Mouse (Mus musculus) c-Kit-positive CD71-positive TER-119-negative erythroid progenitor cells, embryonic 14.5 days (primary cell): Measurements from ENCODE around the gene Hdac11.
"Not testable (repeated sequence)": the region's sequence is repeated elsewhere in the genome, so short reads cannot be mapped to it uniquely, and the experiment has no call there.

Source experiments
- DNase-seq: peaks from one replicate; pipeline ENCODE4 v3.0.0-alpha.2; 2013; ENCODE audit warnings: low read depth

Gene Hdac11

GRCm38 (mm10) chr6:91156554-91157236 is at the start of gene Hdac11:
Gene Hdac11, plus strand, starts transcription at chr6:91156665.
- peak; percentile 86 for DNase-seq

DNA sequence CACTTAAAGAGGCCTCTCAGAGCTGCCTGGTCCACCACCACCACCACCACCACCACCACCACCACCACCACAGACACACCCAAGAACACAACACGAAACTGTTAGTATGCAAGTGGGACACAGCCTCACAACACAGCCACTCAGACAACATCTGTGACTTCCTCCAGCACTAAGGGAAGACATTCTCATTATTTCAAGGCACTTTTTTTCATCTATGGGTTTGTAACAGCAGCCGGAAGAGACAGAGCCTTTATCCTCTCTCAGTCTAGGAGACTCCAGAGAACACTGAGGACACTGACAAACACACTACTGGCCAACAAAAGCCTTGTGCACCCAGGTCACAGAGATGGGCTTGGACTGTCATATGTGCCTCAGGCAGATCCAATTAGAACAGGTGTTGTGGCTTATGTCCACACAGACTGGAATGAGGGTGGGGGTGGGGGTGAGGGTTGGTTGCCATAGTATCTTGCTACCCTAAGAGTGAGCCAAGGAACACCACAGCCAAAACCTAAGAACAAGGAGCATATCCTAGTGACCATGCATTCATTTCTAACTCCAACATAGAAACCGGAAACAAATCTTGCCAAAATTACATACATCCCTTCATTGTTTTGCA is 48.1 kb upstream of the Hdac11 start:
- DNase-seq = no peak

DNA sequence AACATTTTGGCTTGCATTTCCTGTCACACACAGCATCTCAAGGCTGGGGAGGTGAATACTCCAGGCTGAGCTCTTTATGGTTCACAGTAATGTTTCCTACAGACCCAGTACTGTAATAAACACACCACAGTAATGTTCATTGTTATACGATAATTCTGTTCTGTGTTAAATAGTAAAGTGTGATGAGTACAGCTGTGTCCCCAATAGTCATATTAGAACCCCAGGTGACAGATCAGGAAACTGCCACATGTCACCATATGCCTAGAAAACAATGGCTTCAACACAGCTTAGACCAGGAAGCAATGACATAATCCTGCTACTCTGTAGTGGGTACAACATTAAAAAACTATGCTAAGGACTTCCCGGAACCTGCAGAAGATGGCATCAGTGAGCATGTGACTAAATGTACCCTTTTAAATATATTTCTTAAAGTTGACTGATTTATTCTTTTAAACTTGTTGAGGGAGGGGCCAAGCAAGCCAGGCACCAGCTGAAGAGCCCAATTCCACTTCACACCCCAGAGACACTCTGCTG is 47.5 kb upstream of the Hdac11 start:
- DNase-seq = no peak

DNA sequence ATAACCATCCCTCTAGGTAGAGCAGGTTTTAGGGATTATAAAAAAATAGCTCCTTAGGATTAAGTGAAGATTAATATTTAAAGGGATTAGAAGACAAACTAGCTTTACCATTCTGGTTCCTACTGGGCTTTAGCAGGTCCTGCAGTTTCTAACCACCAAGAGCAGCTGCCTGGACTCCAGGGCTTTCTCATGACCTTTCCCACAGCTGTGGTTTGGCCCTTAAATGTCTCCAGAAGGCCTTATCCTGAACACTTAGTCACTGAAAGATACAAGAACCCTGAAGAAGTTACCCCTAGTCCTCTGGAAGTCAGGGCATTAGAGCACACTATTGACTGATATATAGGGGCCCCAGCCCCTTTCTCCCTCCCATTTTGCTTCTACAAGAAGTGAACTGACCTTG is 47.0 kb upstream of the Hdac11 start:
- DNase-seq = no peak

DNA sequence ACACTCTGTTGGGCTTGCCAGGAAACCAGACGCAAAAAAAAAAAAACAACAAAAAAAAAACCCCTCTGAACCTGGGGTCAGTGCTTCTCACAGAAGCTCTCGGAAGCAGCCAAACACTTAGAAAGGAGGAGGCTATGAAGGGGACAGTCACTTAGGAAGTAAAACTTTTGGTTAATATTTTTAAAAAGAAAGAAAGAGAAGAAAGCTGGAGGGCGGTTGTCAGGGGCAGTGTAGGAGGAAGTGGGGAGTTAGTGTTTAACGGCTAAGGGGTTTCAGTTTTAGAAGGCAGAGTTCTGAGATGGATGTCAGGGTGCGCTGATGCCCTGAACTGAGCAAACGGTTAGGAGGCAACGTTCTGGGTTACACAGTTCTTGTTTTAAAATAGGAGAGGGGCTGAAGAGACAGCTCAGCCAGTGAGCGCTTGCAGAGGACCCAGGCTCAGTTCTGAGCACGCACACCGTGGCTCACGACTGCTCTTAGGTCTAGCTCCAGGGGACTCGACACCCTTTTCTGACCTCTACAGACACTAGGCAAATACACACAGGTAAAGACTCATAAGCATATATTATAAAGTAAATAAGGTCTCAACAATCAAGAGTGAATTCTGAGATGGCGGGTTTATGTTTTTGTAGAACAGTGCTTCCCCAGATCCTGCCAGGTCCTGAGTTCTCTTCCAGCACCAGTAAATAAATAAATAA is 46.0 kb upstream of the Hdac11 start:
- DNase-seq = no peak

DNA sequence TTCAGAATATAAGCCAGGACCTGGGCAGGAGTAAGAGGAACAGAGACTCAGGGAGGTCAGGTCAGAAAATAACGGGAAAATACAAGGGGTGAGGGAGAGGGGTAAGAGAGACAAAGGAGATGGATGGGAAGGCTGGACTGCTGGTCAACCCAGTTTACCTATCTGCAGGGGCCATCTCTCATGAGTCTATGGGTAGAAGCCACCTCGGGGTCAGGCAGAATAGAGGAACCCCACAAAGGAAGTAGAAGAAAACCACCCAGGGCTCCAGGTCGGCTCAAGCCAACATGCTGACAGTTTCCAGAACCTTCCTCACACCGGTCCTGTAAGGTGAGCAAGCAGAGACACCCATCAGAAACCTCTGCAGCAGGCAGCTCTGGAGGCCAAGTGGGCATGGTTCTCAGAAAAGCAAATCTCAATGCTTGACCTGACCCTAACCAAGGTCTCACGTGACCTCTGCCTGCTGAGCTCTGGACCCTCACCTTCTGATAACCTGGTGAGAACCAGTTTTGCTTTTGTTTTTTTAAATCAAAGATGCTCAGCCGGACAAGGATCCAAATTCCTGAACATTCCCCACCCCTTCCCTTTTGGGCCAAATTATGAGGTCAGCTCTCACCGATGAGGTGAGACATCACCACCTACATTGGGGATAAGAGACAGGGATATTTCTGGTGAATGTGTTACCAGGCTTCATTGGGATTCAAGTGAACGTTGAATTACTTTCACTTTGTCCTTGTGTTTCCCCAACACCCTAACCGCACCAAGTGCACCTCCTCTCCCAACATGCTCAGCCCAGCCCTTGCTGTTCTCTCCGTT is 45.1 kb upstream of the Hdac11 start:
- DNase-seq = no peak

- DNase-seq = no peak
Observed at GRCm38 (mm10) chr6:91111954-91112252, 44.6 kb upstream of the Hdac11 start.

DNA sequence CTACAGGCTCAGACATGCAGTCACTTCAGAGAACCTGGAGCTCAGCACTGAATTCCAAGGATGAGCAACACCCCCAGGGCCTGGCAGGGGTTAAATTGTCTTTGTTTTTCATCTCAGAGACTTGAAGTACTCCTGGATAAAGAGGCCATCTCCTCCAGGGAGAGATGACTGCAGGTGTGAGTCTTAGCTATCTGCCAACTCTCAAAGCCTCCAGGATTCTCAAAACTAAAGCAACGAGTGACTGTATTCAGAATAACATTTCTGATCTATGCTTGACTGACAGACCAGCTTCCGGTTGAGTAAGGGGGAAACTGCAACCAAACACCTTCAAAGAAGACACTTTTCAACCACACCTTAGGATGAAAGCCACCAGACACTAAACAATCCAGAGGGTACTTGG is 41.7 kb upstream of the Hdac11 start:
- no peak for DNase-seq

DNA sequence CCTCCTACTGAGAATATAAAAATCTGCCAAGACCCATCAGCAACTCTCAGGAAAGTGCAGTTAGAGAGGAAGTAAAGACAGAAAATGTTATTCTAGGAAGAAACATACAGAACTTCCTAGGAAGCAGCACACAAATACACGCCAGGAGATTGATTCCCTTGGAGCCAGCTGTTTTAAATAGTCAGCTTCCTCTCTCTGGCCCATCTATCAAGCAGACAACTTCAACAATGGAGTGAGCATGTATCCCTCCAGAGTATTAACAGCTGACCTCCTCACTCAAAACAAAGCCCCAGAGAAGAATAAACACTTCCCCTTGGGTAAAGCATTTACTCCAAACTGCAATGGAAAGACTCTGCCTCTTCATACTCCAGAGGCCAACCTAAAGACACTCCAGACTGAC is 41.3 kb upstream of the Hdac11 start:
- no peak for DNase-seq

- peak; percentile 50 for DNase-seq
Observed at GRCm38 (mm10) chr6:91115863-91116243, 40.6 kb upstream of the Hdac11 start.

GRCm38 (mm10) chr6:91116244-91117145 is 40.0 kb upstream of the Hdac11 start, which contains the start of gene Nup210:
Gene Nup210, minus strand, starts transcription at chr6:91116829.
- DNase-seq = peak; percentile 73

DNA sequence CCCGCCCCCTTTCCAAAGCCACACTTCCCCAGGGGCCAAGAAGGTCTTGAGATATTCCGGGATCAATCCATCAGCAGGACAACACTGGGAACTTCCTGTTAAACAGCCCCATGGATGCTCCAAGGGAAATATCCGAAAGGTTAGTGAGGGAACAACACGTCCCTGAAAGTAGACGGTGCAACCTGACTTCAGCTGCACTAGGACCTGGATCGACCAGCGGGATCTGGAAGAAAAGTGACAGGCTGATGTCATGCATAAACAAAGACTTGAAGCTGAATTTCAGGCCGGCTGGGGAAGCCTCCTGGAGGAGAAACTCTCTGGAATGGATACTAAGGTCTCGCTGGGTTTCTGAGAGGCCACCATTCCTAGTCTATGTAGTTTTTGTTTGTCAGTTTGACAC is 39.3 kb upstream of the Hdac11 start:
- no peak for DNase-seq

DNA sequence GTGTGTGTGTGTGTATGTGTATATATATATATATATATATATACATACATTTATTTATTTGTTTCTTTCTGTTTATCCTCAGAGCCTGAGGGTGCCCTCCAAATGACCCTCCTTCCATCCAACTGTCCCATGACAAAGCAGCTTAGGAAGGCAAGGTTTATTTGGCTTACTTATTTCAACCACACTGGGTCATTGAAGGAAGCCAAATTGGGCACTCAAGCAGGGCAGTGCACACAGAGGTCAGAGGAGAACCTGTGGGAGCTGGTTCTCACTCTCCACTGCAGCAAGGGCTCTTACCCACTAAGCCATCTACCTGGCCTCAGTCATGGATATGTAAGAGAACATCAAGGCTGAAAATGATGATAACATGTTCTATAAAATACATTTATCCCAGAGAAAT is 37.9 kb upstream of the Hdac11 start:
- no peak for DNase-seq

- no peak for DNase-seq
Observed at GRCm38 (mm10) chr6:91120206-91120605, 36.3 kb upstream of the Hdac11 start.

DNA sequence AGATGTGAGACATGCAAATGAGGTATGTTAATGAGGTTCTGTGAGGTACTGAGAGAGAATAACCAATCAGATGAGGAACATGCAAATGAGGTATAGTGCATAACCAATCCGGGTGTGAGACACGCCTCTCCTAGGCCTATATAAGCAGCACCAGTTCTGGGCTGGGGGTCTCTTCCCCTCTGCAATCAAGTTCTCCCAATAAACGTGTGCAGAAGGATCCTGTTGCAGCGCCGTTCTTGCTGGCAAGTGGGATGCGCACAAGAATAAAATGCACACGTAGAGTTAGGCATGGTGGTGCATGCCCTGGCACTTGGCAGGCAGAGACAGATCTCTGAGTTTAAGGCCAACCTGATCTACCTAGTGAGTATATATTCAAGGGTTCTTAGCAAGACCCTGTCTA is 35.4 kb upstream of the Hdac11 start:
- not testable (repeated sequence) for DNase-seq

DNA sequence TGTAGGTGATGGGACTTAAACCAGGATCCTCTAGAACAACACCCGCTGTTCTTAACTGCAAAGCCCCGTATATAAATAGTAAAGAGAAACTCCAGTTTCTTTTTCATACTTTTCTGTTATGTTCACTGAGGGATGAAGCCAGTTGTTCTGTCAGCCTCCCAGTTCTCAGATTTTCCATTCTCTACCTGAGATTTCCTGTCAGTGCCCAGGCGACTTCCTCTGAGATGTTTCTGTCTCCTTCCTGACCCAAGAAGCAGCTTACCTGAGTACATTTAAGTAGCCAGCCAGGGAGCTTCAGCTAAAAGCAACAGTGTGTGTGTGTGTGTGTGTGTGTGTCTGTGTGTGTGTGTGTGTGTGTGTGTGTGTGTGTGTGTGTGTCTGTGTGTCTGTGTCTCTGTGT is 33.0 kb upstream of the Hdac11 start:
- no peak for DNase-seq

- DNase-seq = no peak
Observed at GRCm38 (mm10) chr6:91124286-91125227, 31.9 kb upstream of the Hdac11 start.

- no peak for DNase-seq
Observed at GRCm38 (mm10) chr6:91125228-91125585, 31.3 kb upstream of the Hdac11 start.

GRCm38 (mm10) chr6:91128996-91129395 is 27.5 kb upstream of the Hdac11 start:
- DNase-seq = no peak

- no peak for DNase-seq
Observed at GRCm38 (mm10) chr6:91130856-91131255, 25.6 kb upstream of the Hdac11 start.
